7 mouse cellular contexts compared by ENCODE assay signal in genomic region chr1:166843397-166843877, GRCm38 (mm10).
A peak's percentile ranks its signal among the peaks of the same experiment; 100 is the strongest.
DNase-seq lines count a peak whose midpoint lies in the region; ATAC-seq and TF ChIP-seq lines count a peak whose summit lies in the region.

No protein-coding gene starts in this region.

- H3K9ac ChIP-seq in lung, postnatal 0 days (replicated peaks; ENCODE audit: low read depth) = no peak overlapping the region
- no peak overlapping the region; the same call in 1 of the 2 replicates for H3K9ac ChIP-seq in forebrain, embryonic 12.5 days
- no peak overlapping the region for H3K9ac ChIP-seq in intestine, postnatal 0 days (ENCODE audit: low read depth, low read length)
- 0 out of 2 replicates have a peak overlapping the region, but pooled peaks have one; percentile 29 for H3K9ac ChIP-seq in midbrain, embryonic 12.5 days (replicated peaks)

- no peaks in the 10 kb centered on the region for H3K9me3 ChIP-seq in lung, postnatal 0 days (ENCODE audit: low read length)
- no peaks in the 10 kb centered on the region for H3K9me3 ChIP-seq in forebrain, embryonic 12.5 days
- H3K9me3 ChIP-seq in intestine, postnatal 0 days (ENCODE audit: control insufficient read depth) = no peaks in the 10 kb centered on the region
- no peaks in the 10 kb centered on the region for H3K9me3 ChIP-seq in midbrain, embryonic 12.5 days

- TF ChIP-seq EP300 in lung, postnatal 0 days (IDR thresholded peaks at IDR 0.05) = no peak

- no peaks in the 10 kb centered on the region for H3K36me3 ChIP-seq in lung, postnatal 0 days (ENCODE audit: insufficient read depth, low read length)
- no peaks in the 10 kb centered on the region for H3K36me3 ChIP-seq in forebrain, embryonic 12.5 days (replicated peaks)
- no peaks in the 10 kb centered on the region for H3K36me3 ChIP-seq in intestine, postnatal 0 days (ENCODE audit: control insufficient read depth, insufficient read depth)
- no peaks in the 10 kb centered on the region for H3K36me3 ChIP-seq in midbrain, embryonic 12.5 days

- no peak overlapping the region for H3K27ac ChIP-seq in lung, postnatal 0 days (ENCODE audit: low read length)
- H3K27ac ChIP-seq in forebrain, embryonic 12.5 days = peak overlapping the region; percentile 63
- no peak overlapping the region for H3K27ac ChIP-seq in intestine, postnatal 0 days (ENCODE audit: low read depth, low read length)
- H3K27ac ChIP-seq in midbrain, embryonic 12.5 days (replicated peaks) = peak overlapping the region; percentile 72

- ATAC-seq in lung, postnatal 0 days = no peak
- ATAC-seq in forebrain, embryonic 12.5 days (ENCODE audit: low FRiP score) = peak; percentile 51; the same call in 1 of the 2 replicates
- ATAC-seq in intestine, postnatal 0 days = peak; percentile 82
- ATAC-seq in midbrain, embryonic 12.5 days (ENCODE audit: low FRiP score, low read depth) = peak; percentile 67

- TF ChIP-seq POLR2A in lung, adult 2 months (IDR thresholded peaks at IDR 0.05; ENCODE audit: borderline replicate concordance, extremely low read depth, low read depth, low read length) = no peak

- H3K4me2 ChIP-seq in lung, postnatal 0 days (replicated peaks; ENCODE audit: low read depth, low read length) = no peak overlapping the region; the same call in 1 of the 2 replicates
- peak overlapping the region; percentile 50 for H3K4me2 ChIP-seq in forebrain, embryonic 12.5 days
- H3K4me2 ChIP-seq in intestine, postnatal 0 days (replicated peaks; ENCODE audit: low read depth) = peak overlapping the region; percentile 54
- peak overlapping the region; percentile 51 for H3K4me2 ChIP-seq in midbrain, embryonic 12.5 days (replicated peaks)

- WGBS in lung, postnatal 0 days = 3% methylated on average over 11 of the region's 11 CpGs
- 6% methylated on average over 11 of the region's 11 CpGs for WGBS in lung, adult 2 months
- WGBS in forebrain, embryonic 12.5 days = 2% methylated on average over 11 of the region's 11 CpGs
- WGBS in intestine, postnatal 0 days = 3% methylated on average over 11 of the region's 11 CpGs
- WGBS in midbrain, embryonic 12.5 days = 2% methylated on average over 11 of the region's 11 CpGs

- no peak overlapping the region for H3K4me3 ChIP-seq in lung, postnatal 0 days (ENCODE audit: low read depth, low read length)
- no peak overlapping the region for H3K4me3 ChIP-seq in lung, adult 2 months (replicated peaks; ENCODE audit: extremely low read depth, low read depth, low read length)
- H3K4me3 ChIP-seq in forebrain, embryonic 12.5 days (replicated peaks) = peak overlapping the region; percentile 23
- no peak overlapping the region for H3K4me3 ChIP-seq in intestine, postnatal 0 days (ENCODE audit: low read depth, low read length)
- H3K4me3 ChIP-seq in midbrain, embryonic 12.5 days = peak overlapping the region; percentile 24

- DNase-seq in lung, postnatal 0 days (ENCODE audit: low spot score) = peak; percentile 60
- DNase-seq in lung, adult 2 months = no peak
- no peak for DNase-seq in urinary bladder, adult 2 months (ENCODE audit: low spot score)
- no peak for DNase-seq in urinary bladder, postnatal 14 days (ENCODE audit: low spot score)

- no peaks in the 10 kb centered on the region for H3K27me3 ChIP-seq in lung, postnatal 0 days (replicated peaks; ENCODE audit: insufficient read depth, low read length)
- H3K27me3 ChIP-seq in forebrain, embryonic 12.5 days = no peaks in the 10 kb centered on the region
- no peaks in the 10 kb centered on the region for H3K27me3 ChIP-seq in intestine, postnatal 0 days (replicated peaks; ENCODE audit: control insufficient read depth, insufficient read depth, low read length)
- H3K27me3 ChIP-seq in midbrain, embryonic 12.5 days = no peaks in the 10 kb centered on the region

- no peaks in the 10 kb centered on the region for H3K4me1 ChIP-seq in lung, postnatal 0 days (ENCODE audit: insufficient read depth, low read depth, low read length)
- H3K4me1 ChIP-seq in lung, adult 2 months (ENCODE audit: control insufficient read depth, insufficient read depth, low read length) = no peaks in the 10 kb centered on the region
- H3K4me1 ChIP-seq in forebrain, embryonic 12.5 days = peaks cover 29% of the 10 kb centered on the region
- H3K4me1 ChIP-seq in intestine, postnatal 0 days (replicated peaks; ENCODE audit: control insufficient read depth, insufficient read depth, low read length) = no peaks in the 10 kb centered on the region
- H3K4me1 ChIP-seq in midbrain, embryonic 12.5 days = peaks cover 28% of the 10 kb centered on the region

- TF ChIP-seq CTCF in lung, postnatal 0 days (IDR thresholded peaks at IDR 0.05) = no peak
- TF ChIP-seq CTCF in lung, adult 2 months (IDR thresholded peaks at IDR 0.05; ENCODE audit: insufficient read depth, low read length) = no peak
- TF ChIP-seq CTCF in intestine, postnatal 0 days (IDR thresholded peaks at IDR 0.05; ENCODE audit: low read depth) = no peak

Comparison
In these comparisons a context has a peak if more than half of its experiments do, and no peak if none do; other contexts are left out.
1. H3K27ac ChIP-seq: peak in forebrain, embryonic 12.5 days (single experiment) and midbrain, embryonic 12.5 days (single experiment); none in lung, postnatal 0 days (single experiment) and intestine, postnatal 0 days (single experiment).
2. H3K4me3 ChIP-seq: peak in forebrain, embryonic 12.5 days (single experiment) and midbrain, embryonic 12.5 days (single experiment); none in lung, postnatal 0 days (single experiment), lung, adult 2 months (single experiment) and intestine, postnatal 0 days (single experiment).